Mouse (Mus musculus) embryo, embryonic 10 days (tissue): ENCODE results near the gene Thsd4.
"Not testable (repeated sequence)": the region's sequence is repeated elsewhere in the genome, so short reads cannot be mapped to it uniquely, and the experiment has no call there.

ENCODE experiments used
- DNase-seq: peaks from one replicate; pipeline ENCODE4 v3.0.0-alpha.2; 2015; ENCODE audit warnings: low spot score

The Thsd4 gene

GRCm38 (mm10) chr9:59942501-59943085 is 579.3 kb downstream of the Thsd4 start:
- no peak for DNase-seq

GRCm38 (mm10) chr9:59941885-59942350 is 579.9 kb downstream of the Thsd4 start:
- DNase-seq = no peak

DNA sequence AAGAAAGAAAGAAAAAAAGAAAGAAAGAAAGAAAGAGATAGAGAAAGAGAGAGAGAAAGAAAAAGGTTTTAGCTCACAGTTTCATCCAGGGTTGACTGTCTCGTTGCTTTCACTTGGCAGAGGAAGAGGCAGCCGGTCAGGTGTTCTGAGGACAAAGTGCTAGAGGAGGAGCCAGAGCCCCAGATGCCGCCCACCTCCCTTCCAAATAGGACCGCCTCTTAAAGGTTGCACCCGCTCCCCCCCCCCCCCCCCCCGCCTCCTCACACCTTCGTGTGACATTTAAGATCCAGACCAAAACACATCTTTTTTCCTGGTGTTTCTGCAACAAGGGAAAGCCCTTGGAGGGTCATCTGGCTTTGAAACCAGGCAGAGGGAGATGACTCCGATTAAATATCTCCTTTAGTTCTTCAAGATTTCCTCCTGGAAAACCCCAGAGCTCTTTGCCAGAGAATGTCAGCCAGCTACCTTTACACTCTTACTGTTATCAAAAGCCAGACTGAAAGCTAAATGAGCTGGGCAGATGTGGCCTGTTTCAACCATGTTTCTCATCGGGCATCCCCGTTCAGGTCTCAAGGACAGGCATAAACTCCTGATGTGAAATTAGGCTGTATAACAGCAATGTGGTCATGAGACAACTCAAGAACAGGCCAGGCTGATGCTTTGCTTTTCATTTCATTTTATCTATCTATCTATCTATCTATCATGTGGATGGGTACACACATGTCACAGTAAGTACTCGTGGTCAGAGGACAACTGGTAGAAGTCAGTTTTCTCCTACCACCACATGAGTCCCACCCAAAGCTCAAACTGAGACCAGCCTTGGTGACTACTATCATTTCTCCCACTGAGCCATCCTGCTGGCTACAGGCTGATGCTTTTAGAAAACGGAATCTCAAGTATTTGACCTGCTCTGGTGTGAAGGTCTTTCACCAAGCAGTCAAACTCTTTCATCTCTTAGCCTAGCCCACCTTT is 580.6 kb downstream of the Thsd4 start:
- DNase-seq = no peak

DNA sequence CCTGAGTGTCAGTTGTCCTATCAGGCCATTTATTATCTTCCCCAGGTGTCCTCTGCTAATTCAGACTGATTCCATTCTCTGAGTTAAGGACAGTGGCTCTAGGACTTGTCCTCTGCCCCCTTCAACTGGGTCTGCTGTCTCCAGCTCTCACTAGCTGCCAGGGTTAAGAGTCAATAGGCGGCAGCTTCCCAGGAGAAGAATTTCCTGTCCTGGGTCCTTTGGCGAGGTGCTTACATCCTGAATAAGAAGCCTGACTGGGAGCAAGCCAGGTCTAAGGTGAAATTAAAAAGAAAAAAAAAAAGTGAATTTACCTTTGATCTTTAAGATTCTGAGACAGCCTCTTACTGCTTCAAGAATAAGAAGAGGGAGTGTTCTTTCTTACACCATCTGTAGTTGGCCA is 582.2 kb downstream of the Thsd4 start:
- no peak for DNase-seq

DNA sequence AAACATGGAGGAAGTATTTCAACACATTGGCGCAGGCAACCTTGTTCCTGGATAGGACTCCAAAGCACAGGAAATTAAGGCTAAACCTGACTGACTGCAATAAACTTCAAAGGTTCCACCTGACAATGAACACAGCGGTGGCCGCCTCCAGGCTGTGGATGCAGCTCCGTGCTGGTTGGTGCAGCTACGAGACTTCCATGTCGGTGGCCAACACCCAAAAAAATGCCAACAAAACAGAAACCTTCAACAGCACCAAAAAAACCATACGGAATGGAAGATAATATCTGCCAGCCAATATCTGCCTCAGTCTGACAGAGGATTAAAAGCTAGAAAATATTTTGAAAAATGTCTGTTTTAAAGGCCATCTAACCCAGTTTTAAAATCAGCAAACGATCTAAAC is 583.3 kb downstream of the Thsd4 start:
- no peak for DNase-seq

DNA sequence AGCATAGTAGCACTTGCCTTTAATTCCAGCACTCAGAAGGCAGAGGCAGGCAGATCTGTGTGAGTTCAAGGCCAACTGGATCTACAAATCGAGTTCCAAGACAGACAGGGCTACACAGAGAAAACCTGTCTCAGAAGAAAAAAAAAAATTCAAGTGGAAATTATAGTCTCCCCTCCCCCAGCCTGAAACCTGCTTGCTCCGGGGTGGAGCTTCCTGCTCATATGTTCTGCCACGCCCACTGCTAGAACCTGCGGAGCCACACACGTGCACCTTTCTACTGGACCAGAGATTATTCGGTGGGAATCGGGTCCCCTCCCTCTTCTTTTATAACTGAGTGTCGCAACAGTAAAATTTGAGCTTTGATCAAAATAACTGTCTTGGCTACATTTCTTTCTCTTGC is 586.0 kb downstream of the Thsd4 start:
- not testable (repeated sequence) for DNase-seq

- no peak for DNase-seq
Measured at GRCm38 (mm10) chr9:59930248-59930647, 591.6 kb downstream of the Thsd4 start.
